Mouse (Mus musculus) mesoderm, embryonic 11.5 days (tissue): Measurements from ENCODE around the gene Trim28.
"Not testable (repeated sequence)": the region's sequence is repeated elsewhere in the genome, so short reads cannot be mapped to it uniquely, and the experiment has no call there.

Experiments used
- DNase-seq: peaks from one replicate; pipeline ENCODE4 v3.0.0-alpha.2; 2012; ENCODE audit warnings: low read depth, low spot score

The Trim28 gene

DNA sequence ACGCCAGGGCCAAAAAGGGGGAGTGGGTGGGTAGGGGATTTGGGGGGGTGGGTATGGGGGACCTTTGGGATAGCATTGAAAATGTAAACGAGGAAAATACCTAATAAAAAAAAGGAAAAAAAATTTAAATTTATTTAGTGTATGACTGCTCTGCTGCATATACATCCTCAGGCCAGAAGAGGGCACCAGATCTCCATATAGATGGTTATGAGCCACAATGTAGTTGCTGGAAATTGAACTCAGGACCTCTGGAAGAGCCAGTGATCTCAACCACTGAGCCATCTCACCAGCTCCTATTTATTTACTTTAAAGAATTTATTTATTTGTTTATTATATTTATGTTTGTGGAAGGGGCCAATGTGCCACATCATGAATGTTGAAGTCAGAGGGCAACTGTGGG, 64.5 kb downstream of the Trim28 start:
- not testable (repeated sequence) for DNase-seq

DNA sequence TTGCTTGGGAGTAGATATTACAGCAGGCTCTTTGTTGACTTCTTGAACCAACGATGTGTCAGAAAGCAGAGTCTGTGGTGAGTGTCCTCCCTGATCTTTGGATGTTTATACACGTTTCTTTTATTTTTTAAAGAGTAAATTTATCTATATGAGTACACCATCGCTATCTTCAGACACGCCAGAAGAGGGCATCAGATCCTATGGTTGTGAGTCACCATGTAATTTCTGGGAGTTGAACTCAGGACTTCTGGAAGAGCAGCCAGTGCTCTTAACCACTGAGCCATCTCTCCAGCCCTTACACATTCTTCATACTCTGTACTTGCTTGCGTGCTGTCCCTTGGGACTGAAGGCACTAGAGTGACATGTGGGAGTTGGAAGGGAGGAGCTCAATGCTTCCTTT, 73.4 kb downstream of the Trim28 start:
- no peak for DNase-seq
